11 mouse cellular contexts compared by ENCODE assay signal in genomic region chr6:101593782-101594641, GRCm38 (mm10).
DNase-seq lines count a peak whose midpoint lies in the region; ATAC-seq and TF ChIP-seq lines count a peak whose summit lies in the region.
"Had no signal": no experiment of that assay in that cellular context is flagged by ENCODE, and none has a peak within 500 bp of the region (broad histone marks: within the 10 kb centered on the region; RNA-seq: fewer than 3 reads in every experiment).

No protein-coding gene starts in this region.

- no peak overlapping the region for H3K27ac ChIP-seq in intestine, embryonic 14.5 days (ENCODE audit: low read depth)
- H3K27ac ChIP-seq in intestine, postnatal 0 days (ENCODE audit: low read depth, low read length) = no peak overlapping the region
- H3K27ac ChIP-seq: forebrain, embryonic 12.5 days; hindbrain, embryonic 12.5 days; liver, embryonic 15.5 days had no signal

- 48% methylated on average over 12 of the region's 12 CpGs for WGBS in intestine, embryonic 14.5 days
- WGBS in intestine, postnatal 0 days = 52% methylated on average over 12 of the region's 12 CpGs

- DNase-seq in intestine, embryonic 14.5 days (ENCODE audit: low spot score) = peak; percentile 52
- peak; percentile 32 to 40 for DNase-seq in right cerebral cortex, postnatal 10 days (ENCODE audit: low spot score in 2 of 2)
- DNase-seq in right cerebral cortex, postnatal 4 days = no peak
- DNase-seq in layer of hippocampus, adult 18-20 months (ENCODE audit: low spot score in 2 of 2) = peak; percentile 23 to 62
- DNase-seq in lung, postnatal 36 days = peak; percentile 36
- DNase-seq in B cell, adult 2 months = no peak

- no peak for TF ChIP-seq CTCF in intestine, postnatal 0 days (IDR thresholded peaks at IDR 0.05; ENCODE audit: low read depth)

- no peaks in the 10 kb centered on the region for H3K36me3 ChIP-seq in intestine, embryonic 14.5 days (ENCODE audit: control insufficient read depth, insufficient read depth, low read length)
- no peaks in the 10 kb centered on the region for H3K36me3 ChIP-seq in intestine, postnatal 0 days (ENCODE audit: control insufficient read depth, insufficient read depth)
- H3K36me3 ChIP-seq: forebrain, embryonic 12.5 days; hindbrain, embryonic 12.5 days; liver, embryonic 15.5 days had no signal

- H3K4me1 ChIP-seq in intestine, embryonic 14.5 days (replicated peaks; ENCODE audit: control insufficient read depth, insufficient read depth, low read length) = no peaks in the 10 kb centered on the region
- no peaks in the 10 kb centered on the region for H3K4me1 ChIP-seq in intestine, postnatal 0 days (replicated peaks; ENCODE audit: control insufficient read depth, insufficient read depth, low read length)
- H3K4me1 ChIP-seq: forebrain, embryonic 12.5 days; hindbrain, embryonic 12.5 days; liver, embryonic 15.5 days had no signal

- H3K27me3 ChIP-seq in intestine, embryonic 14.5 days (replicated peaks; ENCODE audit: control insufficient read depth, insufficient read depth, low read length) = no peaks in the 10 kb centered on the region
- no peaks in the 10 kb centered on the region for H3K27me3 ChIP-seq in intestine, postnatal 0 days (replicated peaks; ENCODE audit: control insufficient read depth, insufficient read depth, low read length)
- H3K27me3 ChIP-seq: forebrain, embryonic 12.5 days; hindbrain, embryonic 12.5 days; liver, embryonic 15.5 days; Patski had no signal

- no peak overlapping the region for H3K4me3 ChIP-seq in intestine, embryonic 14.5 days (ENCODE audit: low read depth, low read length)
- H3K4me3 ChIP-seq in intestine, postnatal 0 days (ENCODE audit: low read depth, low read length) = no peak overlapping the region
- H3K4me3 ChIP-seq: forebrain, embryonic 12.5 days; hindbrain, embryonic 12.5 days; liver, embryonic 15.5 days had no signal

- H3K9me3 ChIP-seq in intestine, embryonic 14.5 days (ENCODE audit: control insufficient read depth, low read length) = no peaks in the 10 kb centered on the region
- H3K9me3 ChIP-seq in intestine, postnatal 0 days (ENCODE audit: control insufficient read depth) = no peaks in the 10 kb centered on the region
- H3K9me3 ChIP-seq: forebrain, embryonic 12.5 days; hindbrain, embryonic 12.5 days; liver, embryonic 15.5 days had no signal

- no peak overlapping the region for H3K4me2 ChIP-seq in intestine, embryonic 14.5 days (ENCODE audit: low read length)
- no peak overlapping the region for H3K4me2 ChIP-seq in intestine, postnatal 0 days (replicated peaks; ENCODE audit: low read depth)
- H3K4me2 ChIP-seq: forebrain, embryonic 12.5 days; hindbrain, embryonic 12.5 days; liver, embryonic 15.5 days had no signal

- no peak for ATAC-seq in intestine, embryonic 14.5 days (replicated peaks; ENCODE audit: low FRiP score, low TSS enrichment, low read depth)
- no peak for ATAC-seq in intestine, postnatal 0 days
- ATAC-seq: Patski had no signal

- no peak overlapping the region for H3K9ac ChIP-seq in intestine, embryonic 14.5 days (ENCODE audit: low read length)
- no peak overlapping the region for H3K9ac ChIP-seq in intestine, postnatal 0 days (ENCODE audit: low read depth, low read length)
- H3K9ac ChIP-seq: forebrain, embryonic 12.5 days; hindbrain, embryonic 12.5 days; liver, embryonic 15.5 days had no signal

Comparison
In these comparisons a context has a peak if more than half of its experiments do, and no peak if none do; other contexts are left out.
1. DNase-seq: peak in intestine, embryonic 14.5 days (single experiment), right cerebral cortex, postnatal 10 days (2 of 2), layer of hippocampus, adult 18-20 months (2 of 2) and lung, postnatal 36 days (single experiment); none in right cerebral cortex, postnatal 4 days (single experiment) and B cell, adult 2 months (0 of 2).